ENCODE assay signal across 8 mouse cellular contexts in genomic region chr6:140300470-140301145, GRCm38 (mm10).
DNase-seq lines count a peak whose midpoint lies in the region; ATAC-seq lines count a peak whose summit lies in the region.

No protein-coding gene starts in this region.

- no peaks in the 10 kb centered on the region for H3K36me3 ChIP-seq in neural tube, embryonic 11.5 days (ENCODE audit: control insufficient read depth, insufficient read depth, low read length)
- no peaks in the 10 kb centered on the region for H3K36me3 ChIP-seq in hindbrain, embryonic 11.5 days (ENCODE audit: control insufficient read depth, insufficient read depth, low read length)
- no peaks in the 10 kb centered on the region for H3K36me3 ChIP-seq in midbrain, embryonic 16.5 days (ENCODE audit: control insufficient read depth, insufficient read depth, low read length)

- ATAC-seq in neural tube, embryonic 11.5 days (ENCODE audit: insufficient read depth, low FRiP score, low TSS enrichment): peak; percentile 55; the same call in 1 of the 2 replicates
- ATAC-seq in hindbrain, embryonic 11.5 days (ENCODE audit: low FRiP score): peak; percentile 44; the same call in 1 of the 2 replicates
- ATAC-seq in midbrain, embryonic 16.5 days: no peak

- no peaks in the 10 kb centered on the region for H3K27me3 ChIP-seq in neural tube, embryonic 11.5 days (ENCODE audit: control insufficient read depth, insufficient read depth, low read length)
- H3K27me3 ChIP-seq in hindbrain, embryonic 11.5 days (ENCODE audit: control insufficient read depth, insufficient read depth, low read length): no peaks in the 10 kb centered on the region
- H3K27me3 ChIP-seq in midbrain, embryonic 16.5 days (ENCODE audit: control insufficient read depth, insufficient read depth, low read depth, low read length): no peaks in the 10 kb centered on the region

- 39% methylated on average over 7 of the region's 7 CpGs for WGBS in neural tube, embryonic 11.5 days
- 44% methylated on average over 7 of the region's 7 CpGs for WGBS in hindbrain, embryonic 11.5 days
- WGBS in midbrain, embryonic 16.5 days: 58% methylated on average over 7 of the region's 7 CpGs

- H3K4me2 ChIP-seq in neural tube, embryonic 11.5 days (ENCODE audit: low read depth): no peak overlapping the region
- no peak overlapping the region for H3K4me2 ChIP-seq in hindbrain, embryonic 11.5 days (replicated peaks; ENCODE audit: low read depth, low read length)
- no peak overlapping the region for H3K4me2 ChIP-seq in midbrain, embryonic 16.5 days (ENCODE audit: low read length)

- no peak overlapping the region for H3K27ac ChIP-seq in neural tube, embryonic 11.5 days (ENCODE audit: low read depth, low read length)
- H3K27ac ChIP-seq in hindbrain, embryonic 11.5 days (ENCODE audit: low read depth, low read length): no peak overlapping the region
- no peak overlapping the region for H3K27ac ChIP-seq in midbrain, embryonic 16.5 days (ENCODE audit: low read length)

- 0 out of 2 replicates have a peak, but pooled peaks cover 2% of the 10 kb centered on the region for H3K4me1 ChIP-seq in neural tube, embryonic 11.5 days (ENCODE audit: control insufficient read depth, insufficient read depth, low read length)
- no peaks in the 10 kb centered on the region for H3K4me1 ChIP-seq in hindbrain, embryonic 11.5 days (replicated peaks; ENCODE audit: control insufficient read depth, insufficient read depth, low read length)
- no peaks in the 10 kb centered on the region for H3K4me1 ChIP-seq in midbrain, embryonic 16.5 days (ENCODE audit: control insufficient read depth, insufficient read depth, low read length)

- peak; percentile 35 for DNase-seq in neural tube, embryonic 11.5 days (ENCODE audit: low spot score)
- DNase-seq in neural tube, embryonic 10.5 days (ENCODE audit: extremely low spot score, low spot score): no peak
- DNase-seq in embryo, embryonic 11 days: peak; percentile 46
- DNase-seq in hindbrain, embryonic 11.5 days (ENCODE audit: low spot score): no peak
- DNase-seq in liver: peak; percentile 72
- DNase-seq in ovary, adult 18-20 months (ENCODE audit: low spot score): peak; percentile 72
- no peak for DNase-seq in T-cell, adult 2 months (ENCODE audit: low spot score)

- no peak overlapping the region for H3K4me3 ChIP-seq in neural tube, embryonic 11.5 days (ENCODE audit: low read depth, low read length)
- no peak overlapping the region for H3K4me3 ChIP-seq in hindbrain, embryonic 11.5 days (ENCODE audit: low read depth, low read length)
- H3K4me3 ChIP-seq in midbrain, embryonic 16.5 days (ENCODE audit: low read depth, low read length): no peak overlapping the region

- no peak overlapping the region for H3K9ac ChIP-seq in neural tube, embryonic 11.5 days (ENCODE audit: low read length)
- no peak overlapping the region for H3K9ac ChIP-seq in hindbrain, embryonic 11.5 days (ENCODE audit: low read depth, low read length)
- H3K9ac ChIP-seq in midbrain, embryonic 16.5 days (ENCODE audit: low read depth, low read length): no peak overlapping the region

- H3K9me3 ChIP-seq in neural tube, embryonic 11.5 days (ENCODE audit: control insufficient read depth, low read length): no peaks in the 10 kb centered on the region
- H3K9me3 ChIP-seq in hindbrain, embryonic 11.5 days (ENCODE audit: control insufficient read depth, low read length): no peaks in the 10 kb centered on the region
- no peaks in the 10 kb centered on the region for H3K9me3 ChIP-seq in midbrain, embryonic 16.5 days (replicated peaks; ENCODE audit: control insufficient read depth, low read length, poor library complexity, severe bottlenecking)

Comparison
In these comparisons a context has a peak if more than half of its experiments do, and no peak if none do; other contexts are left out.
1. DNase-seq: peak in neural tube, embryonic 11.5 days (single experiment), embryo, embryonic 11 days (single experiment), liver (single experiment) and ovary, adult 18-20 months (single experiment); none in neural tube, embryonic 10.5 days (single experiment), hindbrain, embryonic 11.5 days (single experiment) and T-cell, adult 2 months (single experiment).